Mouse (Mus musculus) kidney, adult 2 months (tissue): ENCODE measurements around the gene Ranbp2.

Experiments used
- CTCF ChIP-seq: fragments of 200-500 bp; conservative IDR thresholded peaks from 2 replicates; pipeline ENCODE4 v1.5.1; 2011; ENCODE audit warnings: low read depth, mild to moderate bottlenecking, control low read depth, low read length, moderate library complexity, mixed read lengths; ENCODE audit not compliant: insufficient read depth, insufficient read length
- POLR2A ChIP-seq: fragments of 200-500 bp; IDR thresholded peaks from one replicate; pipeline ENCODE4 v1.6.1; 2011; ENCODE audit warnings: low read depth, low read length, control low read depth

- TF ChIP-seq CTCF (no peak), POLR2A (no peak)
Measured at GRCm38 (mm10) chr10:58447280-58447781, 611 bp downstream of the Ranbp2 start.
